Mouse (Mus musculus) heart, adult 2 months (tissue): Measurements from ENCODE around the gene Hexb.

Experiments
- CTCF ChIP-seq: fragments of 200-600 bp; IDR thresholded peaks from 2 replicates; pipeline ENCODE4 v1.8.1; 2022; ENCODE audit warnings: antibody characterized with exemption, mild to moderate bottlenecking, moderate library complexity
- POLR2A ChIP-seq: fragments of 200-500 bp; IDR thresholded peaks from 2 replicates; pipeline ENCODE4 v1.6.1; 2011; ENCODE audit warnings: mild to moderate bottlenecking, low read depth, low read length, control low read depth; ENCODE audit not compliant: insufficient read depth

- TF ChIP-seq CTCF (no peak), POLR2A (no peak)
Observed at GRCm38 (mm10) chr13:97225130-97225529, 27.0 kb upstream of the Hexb start.
